Mouse (Mus musculus) neural tube, embryonic 10.5 days (tissue): ENCODE measurements around the gene Lrrc2.

Source experiments
- DNase-seq: peaks from one replicate; pipeline ENCODE4 v3.0.0-alpha.2; 2017; ENCODE audit warnings: low spot score; ENCODE audit errors: extremely low spot score

Gene Lrrc2

GRCm38 (mm10) chr9:110947900-110948299, 3.4 kb upstream of the Lrrc2 start:
- DNase-seq = no peak

GRCm38 (mm10) chr9:110948813-110949310, 2.5 kb upstream of the Lrrc2 start:
- no peak for DNase-seq

GRCm38 (mm10) chr9:110950109-110950508, 1.2 kb upstream of the Lrrc2 start:
- DNase-seq = no peak

- no peak for DNase-seq
Observed at GRCm38 (mm10) chr9:110951866-110952265, 521 bp downstream of the Lrrc2 start.

- DNase-seq = no peak
Observed at GRCm38 (mm10) chr9:110952398-110952797, 1.1 kb downstream of the Lrrc2 start.

- DNase-seq = no peak
Observed at GRCm38 (mm10) chr9:110952931-110953549, 1.7 kb downstream of the Lrrc2 start.

GRCm38 (mm10) chr9:110953550-110954461, 2.5 kb downstream of the Lrrc2 start:
- peak; percentile 63 for DNase-seq

GRCm38 (mm10) chr9:110954681-110955445, 3.5 kb downstream of the Lrrc2 start:
- DNase-seq = no peak

GRCm38 (mm10) chr9:110955962-110956361, 4.6 kb downstream of the Lrrc2 start:
- no peak for DNase-seq

- no peak for DNase-seq
Observed at GRCm38 (mm10) chr9:110959669-110960068, 8.3 kb downstream of the Lrrc2 start.

GRCm38 (mm10) chr9:110960230-110961149, 9.1 kb downstream of the Lrrc2 start:
- no peak for DNase-seq

GRCm38 (mm10) chr9:110961386-110961785, 10.0 kb downstream of the Lrrc2 start:
- DNase-seq = no peak

GRCm38 (mm10) chr9:110963566-110964115, 12.3 kb downstream of the Lrrc2 start:
- DNase-seq = no peak

- no peak for DNase-seq
Observed at GRCm38 (mm10) chr9:110965062-110965909, 13.9 kb downstream of the Lrrc2 start.

GRCm38 (mm10) chr9:110965910-110966231, 14.5 kb downstream of the Lrrc2 start:
- DNase-seq = no peak

GRCm38 (mm10) chr9:110979411-110979810, 28.1 kb downstream of the Lrrc2 start:
- DNase-seq = no peak

GRCm38 (mm10) chr9:110982351-110982750, 31.0 kb downstream of the Lrrc2 start:
- DNase-seq = no peak

- no peak for DNase-seq
Observed at GRCm38 (mm10) chr9:110984096-110984495, 32.8 kb downstream of the Lrrc2 start.

GRCm38 (mm10) chr9:110985541-110985940, 34.2 kb downstream of the Lrrc2 start:
- DNase-seq = no peak

GRCm38 (mm10) chr9:110985951-110986350, 34.6 kb downstream of the Lrrc2 start:
- DNase-seq = no peak
